Mouse (Mus musculus) c-Kit-negative CD71-positive TER-119-positive erythroid progenitor cells, embryonic 14.5 days (primary cell): Measurements from ENCODE around the gene Rbsn.

Experiments used
- DNase-seq: peaks from one replicate; pipeline ENCODE4 v3.0.0-alpha.2; 2013; ENCODE audit warnings: low read depth, low spot score

The Rbsn gene

DNA sequence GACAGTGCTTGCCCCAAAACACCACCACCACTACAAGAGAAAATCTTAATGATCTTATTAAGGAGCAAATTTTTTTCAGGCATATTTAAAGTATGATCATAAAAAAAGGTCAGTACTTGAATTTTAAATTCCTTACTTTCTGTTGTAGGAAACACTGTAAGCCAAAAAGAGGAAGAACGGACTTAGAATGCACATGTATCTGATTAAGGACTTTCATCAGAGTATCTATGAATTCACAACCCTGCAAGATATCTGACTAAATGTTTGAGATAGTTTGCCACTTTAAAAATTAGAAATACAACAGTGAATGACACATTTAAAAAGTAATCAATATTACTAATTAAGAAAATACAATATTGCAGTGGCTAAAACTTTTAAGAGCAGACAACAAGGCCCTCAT lies 38.3 kb downstream of the Rbsn start:
- no peak for DNase-seq

DNA sequence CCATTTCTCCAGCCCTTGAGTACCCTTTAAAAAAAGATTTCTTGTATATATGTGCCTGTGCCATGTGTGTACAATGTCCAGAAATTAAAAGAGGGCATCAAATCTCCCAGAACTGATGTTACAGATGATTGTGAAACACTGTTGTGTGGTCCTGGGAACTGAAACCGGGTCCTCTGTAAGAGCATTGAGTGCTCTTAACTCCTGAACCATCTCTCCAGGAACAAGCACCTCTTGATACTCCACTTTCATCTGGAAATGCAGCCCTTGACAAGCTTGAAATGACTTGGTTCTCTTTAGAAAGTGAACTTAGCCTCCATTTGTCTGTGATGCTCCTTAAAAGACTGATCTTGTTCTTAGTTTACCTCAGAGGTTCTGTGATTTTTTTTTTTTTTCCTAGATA lies 52.0 kb downstream of the Rbsn start:
- no peak for DNase-seq

DNA sequence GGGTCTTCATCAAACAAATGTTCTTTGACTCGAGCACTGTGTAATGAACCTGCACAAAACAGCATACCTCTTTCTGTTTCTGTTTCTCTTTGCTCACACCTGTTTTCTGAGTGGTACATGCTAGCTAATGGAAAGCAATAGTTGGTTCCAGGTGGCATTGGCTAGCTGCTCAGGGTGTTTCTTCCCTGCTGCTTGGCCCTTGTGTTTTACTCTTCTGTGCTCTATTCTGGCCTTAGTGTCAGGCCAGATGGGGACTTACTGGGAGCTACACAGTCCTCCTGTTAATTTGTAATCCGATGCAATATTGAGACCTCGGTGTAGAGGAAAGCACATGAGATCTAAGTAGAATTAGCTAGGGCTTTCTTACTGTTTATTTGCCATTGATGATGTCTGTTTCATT lies 55.9 kb downstream of the Rbsn start:
- no peak for DNase-seq

DNA sequence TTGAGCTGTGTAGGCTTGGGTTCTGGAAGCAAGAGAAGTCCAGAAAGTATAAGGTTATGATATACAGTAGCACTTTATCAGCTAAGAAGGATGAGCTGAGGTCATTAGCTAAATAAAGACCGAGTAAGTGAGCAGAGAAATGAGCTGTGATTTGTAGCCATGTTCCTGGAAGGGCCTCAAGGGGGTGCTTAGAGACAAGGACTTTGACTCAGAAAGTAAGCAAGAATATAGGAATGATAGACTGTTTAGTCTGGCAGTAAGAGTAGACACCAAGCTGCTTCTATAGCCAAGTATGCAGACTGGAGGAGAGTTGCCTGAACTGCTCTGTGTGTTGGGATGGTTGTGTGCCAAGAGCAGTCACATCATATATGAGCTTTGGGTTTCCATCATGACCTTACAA lies 61.0 kb downstream of the Rbsn start:
- DNase-seq = no peak

DNA sequence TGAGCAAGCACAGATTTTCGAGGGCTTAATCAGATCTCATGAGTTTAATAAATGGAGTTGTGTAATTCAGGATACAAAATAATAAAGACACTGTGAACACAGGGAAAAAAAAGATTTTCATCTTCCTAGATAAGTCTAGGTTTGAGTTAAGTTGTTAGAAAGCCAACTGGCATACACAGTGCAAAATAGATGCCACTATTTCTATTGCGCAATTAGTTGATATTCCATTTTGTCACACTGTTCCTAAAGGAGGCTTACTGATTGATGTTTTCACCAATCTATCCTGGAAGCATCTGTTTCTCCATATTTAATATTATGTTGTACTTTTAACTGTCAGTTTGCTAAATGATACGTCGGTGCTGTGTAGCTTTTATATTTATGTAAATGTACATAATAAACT lies 68.8 kb downstream of the Rbsn start:
- DNase-seq = no peak
